Mouse (Mus musculus) liver, postnatal 0 days (tissue): Measurements from ENCODE around the gene Numb.

Source experiments
- CTCF ChIP-seq: sonication (generic); IDR thresholded peaks from 2 replicates; pipeline ENCODE4 v1.5.1; 2016; ENCODE audit warnings: antibody characterized with exemption, low read depth
- EP300 ChIP-seq: IDR thresholded peaks from 2 replicates; pipeline ENCODE4 v1.6.1; 2016; ENCODE audit warnings: antibody characterized with exemption, low read depth, mild to moderate bottlenecking

- TF ChIP-seq EP300 (no peak), CTCF (no peak)
These were observed 155.7 kb downstream of the Numb start for GRCm38 (mm10) chr12:83765965-83766603.
